Mouse (Mus musculus) gastrocnemius, postnatal 25 days (tissue): ENCODE data around the gene Lyst. TPM values are rescaled to one million over a fixed set of nuclear protein-coding genes. Genes with fewer than 3 reads are reported as not detected.
"Not testable (repeated sequence)": the region's sequence is repeated elsewhere in the genome, so short reads cannot be mapped to it uniquely, and the experiment has no call there.

Experiments
- DNase-seq: peaks from one replicate; pipeline ENCODE4 v3.0.0; 2022
- total RNA-seq, 2 experiments: library from RNA; stranded (reverse); gene quantifications; 1 replicate in 1 of 2; 2 replicates in 1 of 2; pipeline ENCODE4 v1.2.3; 2021

Lyst gene
- total RNA-seq, 2 experiments from 2014 or later: 4.1 to 5.9 TPM

DNA sequence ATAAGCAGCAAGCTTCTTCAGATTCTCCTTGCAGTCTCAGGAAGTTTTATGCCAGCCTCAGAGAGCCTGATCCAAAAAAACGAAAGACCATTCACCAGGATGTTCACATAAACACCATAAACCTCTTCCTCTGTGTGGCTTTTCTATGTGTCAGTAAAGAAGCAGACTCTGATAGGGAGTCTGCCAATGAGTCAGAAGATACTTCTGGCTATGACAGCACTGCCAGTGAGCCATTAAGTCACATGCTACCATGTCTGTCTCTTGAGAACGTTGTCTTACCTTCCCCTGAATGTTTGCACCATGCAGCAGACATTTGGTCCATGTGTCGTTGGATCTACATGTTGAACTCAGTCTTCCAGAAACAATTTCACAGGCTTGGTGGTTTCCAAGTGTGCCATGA, 47.4 kb downstream of the Lyst start:
- no peak for DNase-seq

DNA sequence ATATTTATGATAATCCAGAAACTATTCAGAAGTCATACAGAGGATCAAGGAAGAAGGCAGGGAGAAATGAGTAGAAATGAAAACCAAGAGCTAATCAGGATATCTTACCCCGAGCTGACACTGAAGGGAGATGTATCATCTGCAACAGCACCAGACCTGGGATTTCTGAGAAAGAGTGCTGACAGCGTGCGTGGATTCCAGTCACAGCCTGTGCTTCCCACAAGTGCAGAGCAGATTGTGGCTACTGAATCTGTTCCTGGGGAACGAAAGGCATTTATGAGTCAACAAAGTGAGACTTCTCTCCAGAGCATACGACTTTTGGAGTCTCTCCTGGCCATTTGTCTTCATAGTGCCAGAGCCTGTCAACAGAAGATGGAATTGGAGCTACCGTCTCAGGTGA, 47.8 kb downstream of the Lyst start:
- DNase-seq: no peak

DNA sequence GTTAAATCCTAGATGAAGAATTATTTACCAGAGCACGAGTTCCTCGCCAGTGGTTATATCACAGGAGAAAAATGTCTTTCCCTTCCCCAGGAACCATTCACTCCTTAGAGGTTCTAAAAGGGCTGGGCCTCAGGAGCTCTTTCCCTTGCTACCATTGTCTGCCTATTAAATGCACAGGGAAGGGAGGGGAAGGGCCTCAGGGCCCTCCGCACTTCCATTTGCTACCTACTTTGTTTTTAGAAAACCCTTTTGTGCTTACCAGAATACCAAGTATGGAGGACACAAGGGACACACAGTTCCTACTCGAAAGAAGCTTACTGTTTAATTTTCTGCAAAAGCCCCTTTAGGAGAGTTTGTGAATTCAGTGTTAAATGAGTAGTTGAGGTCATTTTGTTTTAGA, 48.5 kb downstream of the Lyst start:
- DNase-seq: no peak

DNA sequence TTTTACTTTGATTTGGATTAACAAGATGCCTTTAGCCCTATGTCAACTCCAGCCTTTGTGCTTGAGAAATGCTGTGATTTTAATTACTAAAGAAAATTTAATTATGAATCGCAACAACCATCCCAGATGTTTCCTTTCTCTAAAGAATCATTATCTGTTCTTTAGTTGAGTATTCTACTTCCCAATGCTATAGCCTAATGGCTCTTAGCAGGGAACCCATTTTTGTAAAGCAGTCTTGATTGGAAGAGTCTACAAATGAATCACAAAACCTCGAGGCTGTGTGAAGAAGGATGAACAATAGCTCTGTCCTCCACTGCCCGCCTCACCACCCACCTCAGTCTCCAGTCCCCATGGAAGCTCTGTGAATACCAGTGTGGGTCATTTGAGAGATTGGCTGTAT, 57.1 kb downstream of the Lyst start:
- no peak for DNase-seq

DNA sequence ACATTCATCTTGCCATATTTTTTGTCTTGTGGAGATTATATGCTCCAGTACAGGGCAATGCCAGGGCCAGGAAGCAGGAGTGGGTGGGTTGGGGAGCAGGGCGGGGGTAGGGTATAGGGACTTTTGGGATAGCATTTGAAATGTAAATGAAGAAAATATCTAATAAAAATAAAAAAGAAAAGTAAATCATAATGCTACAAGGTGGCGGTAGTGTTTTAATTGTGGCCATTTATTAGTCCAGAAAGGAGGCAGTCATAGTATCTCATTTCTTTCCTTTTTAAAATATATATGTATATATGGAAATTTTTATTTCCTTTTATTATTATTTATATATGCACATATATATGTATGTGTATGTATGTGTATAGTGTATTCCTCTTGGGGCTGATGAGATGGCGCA, 65.3 kb downstream of the Lyst start:
- DNase-seq: no peak

DNA sequence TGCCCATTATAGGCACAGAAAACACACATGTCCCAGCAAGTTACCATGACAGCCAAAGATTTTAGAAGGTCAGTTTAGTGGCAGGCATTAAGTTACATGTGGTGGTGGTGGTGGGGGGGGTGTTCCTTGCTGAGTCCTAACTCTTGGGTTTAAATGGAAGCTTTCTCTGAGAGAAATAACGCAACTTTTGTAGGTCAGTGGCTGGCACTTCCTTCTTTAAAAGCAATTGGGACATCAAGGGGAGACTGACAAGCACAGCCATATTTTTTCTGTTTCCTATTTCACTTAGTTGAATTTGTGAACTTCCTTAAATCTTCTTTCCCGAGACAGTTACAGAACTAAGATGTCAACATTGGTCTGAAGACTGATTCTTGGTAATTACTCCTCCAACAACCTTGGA, 75.9 kb downstream of the Lyst start:
- DNase-seq: not testable (repeated sequence)

DNA sequence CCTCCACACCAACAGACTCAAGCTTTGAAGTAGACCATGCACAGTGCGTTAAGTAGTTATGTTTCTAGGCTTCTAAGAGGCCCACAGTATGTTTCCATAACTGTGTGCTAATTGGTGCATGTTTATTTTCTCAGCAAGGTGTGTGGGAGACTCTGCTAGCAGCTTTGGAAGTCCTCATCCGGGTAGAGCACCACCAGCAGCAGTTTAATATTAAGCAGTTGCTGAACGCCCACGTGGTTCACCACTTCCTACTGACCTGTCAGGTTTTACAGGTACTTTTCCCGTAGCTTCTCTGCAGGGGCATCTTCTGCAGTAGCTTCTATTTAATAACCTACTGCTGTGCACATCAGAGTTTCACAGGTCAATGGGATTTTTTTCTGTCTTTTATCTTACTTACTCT, 80.5 kb downstream of the Lyst start:
- DNase-seq: no peak

DNA sequence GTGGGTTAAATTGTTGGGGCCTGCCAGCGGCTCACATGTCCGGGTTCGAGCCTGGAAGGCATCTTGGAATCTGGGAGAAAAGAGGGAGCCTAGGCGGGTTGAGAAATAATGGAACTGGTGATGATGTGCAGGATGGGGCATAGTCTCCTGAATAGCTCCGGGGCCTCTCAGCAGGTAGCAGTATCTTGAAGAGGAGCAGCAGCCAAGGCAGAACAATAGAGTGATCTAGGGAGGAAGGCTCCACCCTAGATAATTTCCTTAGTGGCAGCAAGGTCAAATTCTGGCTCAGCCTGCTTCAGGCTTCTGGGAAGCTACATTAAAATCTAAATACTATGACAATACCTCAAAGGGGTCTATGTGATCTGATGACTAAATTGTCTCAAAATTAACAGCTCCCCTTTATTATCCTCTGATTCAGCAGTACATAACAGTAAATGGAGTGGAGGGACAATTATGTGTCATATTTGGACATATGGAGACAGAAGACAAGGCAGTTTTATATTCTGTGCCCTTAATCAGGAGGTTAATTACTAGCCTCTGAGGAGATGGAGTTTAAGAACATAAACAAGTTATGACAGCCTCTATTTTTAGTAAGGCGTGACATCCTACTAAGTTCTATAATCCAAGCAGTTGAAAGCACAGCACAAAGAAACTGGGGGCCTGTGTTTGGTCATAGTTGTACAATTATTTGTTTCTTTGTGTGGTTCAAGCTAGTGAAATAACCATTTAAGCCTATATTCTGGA, 81.6 kb downstream of the Lyst start:
- no peak for DNase-seq

DNA sequence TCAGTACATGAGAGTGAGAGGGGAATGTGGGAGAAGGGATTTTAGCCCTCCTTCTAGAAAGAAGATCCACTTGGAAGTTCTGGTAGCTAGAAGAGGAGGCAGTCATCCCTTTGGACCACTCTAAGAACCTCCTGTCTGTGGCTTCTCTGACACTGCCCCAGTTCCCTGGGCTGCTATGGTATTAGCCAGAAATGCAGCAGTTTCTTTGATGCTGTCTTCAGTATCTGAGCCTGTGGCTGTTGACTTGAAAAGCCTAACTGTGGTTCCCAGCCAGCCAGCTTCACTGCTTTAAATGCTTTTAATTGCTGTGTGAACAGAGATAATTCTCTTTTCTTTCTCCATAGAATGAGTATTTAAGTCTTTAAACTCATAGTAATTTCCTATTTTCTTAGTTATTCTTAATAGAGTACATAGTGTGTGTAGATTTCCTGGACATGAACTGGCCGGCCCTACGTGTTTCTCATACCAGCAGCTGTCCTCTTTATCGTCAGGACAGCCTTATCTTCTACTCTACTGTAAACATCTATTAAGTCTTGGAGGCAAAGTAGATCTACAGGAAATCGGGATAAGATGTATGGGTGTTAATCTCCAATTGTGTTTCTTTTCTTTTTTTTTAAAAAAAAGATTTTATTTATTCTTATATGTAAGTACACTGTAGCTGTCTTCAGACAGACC, 84.6 kb downstream of the Lyst start:
- DNase-seq: no peak

DNA sequence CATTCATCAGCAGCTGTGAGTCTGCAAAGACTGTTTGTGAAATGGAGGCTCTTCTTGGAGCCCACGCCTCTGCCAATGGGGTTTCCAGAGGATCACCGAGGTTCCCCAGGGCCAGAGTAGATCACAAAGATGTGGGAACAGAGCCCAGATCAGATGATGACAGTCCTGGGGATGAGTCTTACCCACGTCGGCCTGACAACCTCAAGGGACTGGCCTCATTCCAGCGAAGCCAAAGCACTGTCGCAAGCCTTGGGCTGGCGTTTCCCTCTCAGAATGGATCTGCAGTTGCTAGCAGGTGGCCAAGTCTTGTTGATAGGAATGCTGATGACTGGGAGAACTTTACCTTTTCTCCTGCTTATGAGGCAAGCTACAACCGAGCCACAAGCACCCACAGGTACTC, 87.7 kb downstream of the Lyst start:
- no peak for DNase-seq

DNA sequence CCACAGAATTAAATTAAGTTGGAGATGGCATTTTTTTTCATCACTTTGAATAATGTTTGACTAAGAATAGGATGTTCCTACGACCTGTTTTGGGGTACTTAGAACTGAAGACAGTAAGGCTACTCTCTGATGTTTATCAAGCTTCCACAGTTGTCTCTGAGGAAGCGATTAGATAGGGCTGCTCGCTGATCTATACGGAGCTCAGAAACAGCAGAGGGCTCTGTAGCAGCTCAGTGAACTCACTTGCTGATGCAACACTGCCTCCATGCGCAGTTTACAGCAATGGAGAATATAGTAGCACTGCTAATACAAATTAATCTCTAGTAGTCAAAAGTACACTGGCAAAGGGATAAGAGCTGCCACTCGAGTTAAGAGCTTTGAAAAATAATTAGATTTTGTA, 91.4 kb downstream of the Lyst start:
- no peak for DNase-seq

DNA sequence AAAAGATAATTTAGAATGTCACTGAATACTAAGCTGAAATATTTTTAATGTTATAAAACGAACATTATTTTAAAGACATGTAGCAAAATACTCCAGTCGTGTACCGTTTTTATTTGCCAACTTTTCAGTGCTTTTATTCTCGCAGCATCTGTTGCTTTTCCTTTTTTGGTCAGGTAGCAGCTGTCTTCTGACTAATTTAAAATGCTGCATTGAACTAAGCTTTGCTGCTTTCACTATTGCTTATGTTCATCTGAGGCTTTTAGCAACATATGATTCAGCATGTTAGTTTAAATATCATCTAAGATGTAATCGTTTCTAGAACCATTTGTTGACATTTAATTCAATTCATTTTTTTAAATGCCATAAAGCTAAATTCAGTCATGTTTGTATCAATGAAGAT, 113.3 kb downstream of the Lyst start:
- no peak for DNase-seq

DNA sequence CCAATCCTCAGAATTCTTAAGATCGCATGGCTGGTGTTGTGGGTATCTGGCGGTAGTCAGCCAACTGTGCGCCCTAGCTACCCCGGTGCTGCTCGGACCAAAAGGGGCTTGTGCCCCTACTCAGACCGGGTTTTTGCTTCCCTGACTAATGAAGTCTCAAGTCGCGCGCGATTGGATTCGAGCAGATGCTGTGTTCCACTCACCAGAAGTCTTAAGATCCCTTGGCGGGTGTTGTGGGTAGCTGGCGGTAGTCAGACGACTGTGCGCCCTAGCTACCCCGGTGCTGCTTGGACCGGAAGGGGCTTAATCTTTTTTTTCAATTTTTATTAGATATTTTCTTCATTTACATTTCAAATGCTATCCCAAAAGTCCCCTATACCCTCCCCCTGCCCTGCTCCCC, 131.2 kb downstream of the Lyst start:
- not testable (repeated sequence) for DNase-seq

DNA sequence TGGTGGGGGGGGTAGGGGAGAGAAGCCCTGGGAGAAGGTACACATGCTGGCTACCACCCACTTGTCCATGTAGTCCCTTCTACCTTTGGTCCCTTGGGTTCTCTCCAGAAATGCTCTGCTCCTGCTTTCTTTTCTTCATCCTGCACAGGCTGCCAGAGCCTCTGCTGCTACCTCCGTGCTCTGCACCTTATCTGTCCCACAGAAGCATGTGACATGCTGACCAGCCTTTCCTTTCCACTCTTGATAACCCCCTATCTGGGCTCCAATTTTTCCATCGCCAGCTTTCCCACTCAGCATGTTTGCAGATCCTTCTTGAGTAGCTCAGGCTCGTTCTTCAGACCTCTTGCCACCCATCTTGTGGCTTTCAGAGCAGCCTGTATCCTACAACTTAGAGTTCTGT, 133.1 kb downstream of the Lyst start:
- no peak for DNase-seq

DNA sequence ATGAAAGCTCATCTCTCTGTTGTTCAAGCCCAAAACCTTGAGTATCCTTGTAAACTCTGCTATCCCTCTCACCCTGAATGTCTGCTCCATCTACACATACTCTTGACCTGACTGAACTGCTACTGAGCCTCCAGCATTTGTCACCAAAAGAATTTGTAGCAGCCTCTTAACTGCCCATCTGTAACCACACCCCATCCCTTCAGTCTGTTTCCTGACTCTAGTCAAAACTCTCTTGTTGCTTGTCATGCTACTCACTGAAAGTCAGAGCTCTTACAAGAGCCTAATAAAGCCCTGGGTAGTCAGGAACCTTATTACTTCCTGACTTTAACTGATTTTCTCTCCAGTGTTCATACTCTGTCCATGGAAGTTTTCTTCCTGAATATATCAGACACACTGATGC, 133.6 kb downstream of the Lyst start:
- DNase-seq: no peak

DNA sequence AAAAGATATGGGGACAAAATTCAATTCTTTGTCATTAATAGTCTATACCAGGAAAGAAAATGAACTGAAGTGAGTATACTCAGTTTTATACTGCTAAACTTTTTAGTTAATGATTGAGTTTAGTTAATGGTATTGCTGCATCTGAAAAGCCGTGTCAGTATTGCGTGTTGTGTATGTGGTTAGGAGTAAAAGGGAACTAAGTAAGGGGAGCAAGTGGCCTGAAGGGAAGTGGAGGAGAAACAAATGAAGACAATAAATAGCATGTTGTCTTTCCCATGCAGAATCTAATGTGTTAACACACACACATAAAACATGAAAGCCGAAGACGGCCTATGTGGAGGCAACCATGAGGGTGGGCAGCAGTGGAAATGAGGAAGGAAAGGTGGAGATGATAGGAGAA, 149.0 kb downstream of the Lyst start:
- no peak for DNase-seq

DNA sequence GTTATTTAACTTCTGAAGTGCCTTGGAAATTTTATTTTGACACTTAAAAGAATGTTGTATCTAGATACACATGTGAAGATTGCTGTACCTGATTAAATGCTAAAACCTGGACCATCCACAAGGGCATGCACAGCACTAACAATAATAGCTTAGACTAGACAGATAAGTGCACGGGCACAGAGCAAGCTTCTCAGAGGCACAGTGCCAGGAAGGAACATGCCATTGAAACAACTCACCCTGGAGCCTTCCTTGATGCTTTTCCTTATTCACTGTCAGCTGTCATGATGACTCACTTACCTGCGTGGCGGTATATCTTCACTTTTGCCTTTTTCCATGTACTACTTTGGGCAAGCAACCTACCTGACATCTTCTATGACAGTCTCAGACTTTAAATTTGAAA, 155.7 kb downstream of the Lyst start:
- no peak for DNase-seq

DNA sequence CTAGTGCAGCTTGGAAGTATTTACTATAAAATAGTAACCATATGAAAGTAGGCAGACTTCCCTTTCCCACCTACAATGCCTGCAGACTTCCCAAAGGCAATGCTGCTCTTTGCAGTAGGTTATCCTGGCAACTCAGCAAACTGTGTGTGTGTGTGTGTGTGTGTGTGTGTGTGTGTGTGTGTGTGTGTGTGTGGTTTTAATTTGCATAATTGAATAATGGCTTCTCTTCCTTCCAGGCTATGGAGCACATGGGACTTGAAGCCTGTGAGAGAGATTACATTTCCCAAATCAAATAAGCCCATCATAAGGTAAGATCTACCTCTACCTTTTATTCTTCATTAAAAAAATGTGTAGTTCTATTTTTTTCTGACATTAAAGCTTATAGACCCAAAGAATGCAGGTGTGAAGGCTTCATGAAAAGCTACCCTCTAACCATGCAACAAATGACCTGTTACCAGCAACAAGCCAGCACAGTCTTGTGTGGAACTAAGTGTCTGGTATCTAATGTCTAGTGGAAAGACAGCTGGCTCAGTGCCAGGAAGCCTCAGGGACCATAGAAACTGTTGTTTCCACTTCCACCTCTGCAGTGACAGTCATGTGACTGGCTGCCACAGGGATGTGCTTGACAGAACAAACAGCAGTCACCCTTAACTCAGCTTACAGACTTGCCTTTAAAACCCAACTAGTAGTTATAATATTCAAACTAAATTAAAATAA, 185.7 kb downstream of the Lyst start:
- no peak for DNase-seq

DNA sequence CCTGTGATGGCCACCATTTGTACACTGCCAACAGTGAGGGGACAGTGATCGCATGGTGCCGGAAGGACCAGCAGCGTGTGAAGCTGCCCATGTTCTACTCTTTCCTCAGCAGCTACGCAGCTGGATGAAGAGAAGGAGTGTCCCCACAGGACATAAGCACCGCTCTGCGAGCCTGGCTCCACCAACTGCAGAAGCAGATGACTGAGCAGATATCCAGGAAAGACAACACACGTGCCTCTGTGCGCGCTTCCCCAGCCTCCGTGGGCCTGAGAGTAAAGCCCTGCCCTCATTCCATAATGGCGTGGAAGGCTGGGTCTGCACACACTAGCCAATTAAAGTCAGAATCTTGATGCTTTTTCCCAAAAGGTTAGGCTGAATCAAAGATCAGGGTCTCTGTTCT, 186.9 kb downstream of the Lyst start:
- DNase-seq: no peak

DNA sequence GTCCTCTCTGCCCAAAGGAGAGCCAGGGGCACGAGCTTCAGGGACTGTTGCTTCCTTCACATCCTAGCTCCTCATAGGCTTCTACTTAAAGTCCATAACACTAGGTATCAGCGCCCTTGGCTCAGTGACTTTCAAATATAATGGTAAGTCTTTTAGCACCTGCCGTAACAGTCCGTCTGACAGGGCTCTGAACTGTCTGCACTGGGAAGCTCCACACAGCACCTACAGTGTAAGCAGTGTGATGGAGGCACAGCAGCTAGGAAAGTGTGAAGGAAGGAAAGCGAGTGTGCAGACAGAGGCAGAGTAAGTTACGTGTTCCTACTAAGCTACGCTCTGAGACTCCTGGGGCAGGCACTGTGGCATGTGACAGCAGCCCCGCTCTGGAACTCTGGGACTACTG, 187.5 kb downstream of the Lyst start:
- no peak for DNase-seq

DNA sequence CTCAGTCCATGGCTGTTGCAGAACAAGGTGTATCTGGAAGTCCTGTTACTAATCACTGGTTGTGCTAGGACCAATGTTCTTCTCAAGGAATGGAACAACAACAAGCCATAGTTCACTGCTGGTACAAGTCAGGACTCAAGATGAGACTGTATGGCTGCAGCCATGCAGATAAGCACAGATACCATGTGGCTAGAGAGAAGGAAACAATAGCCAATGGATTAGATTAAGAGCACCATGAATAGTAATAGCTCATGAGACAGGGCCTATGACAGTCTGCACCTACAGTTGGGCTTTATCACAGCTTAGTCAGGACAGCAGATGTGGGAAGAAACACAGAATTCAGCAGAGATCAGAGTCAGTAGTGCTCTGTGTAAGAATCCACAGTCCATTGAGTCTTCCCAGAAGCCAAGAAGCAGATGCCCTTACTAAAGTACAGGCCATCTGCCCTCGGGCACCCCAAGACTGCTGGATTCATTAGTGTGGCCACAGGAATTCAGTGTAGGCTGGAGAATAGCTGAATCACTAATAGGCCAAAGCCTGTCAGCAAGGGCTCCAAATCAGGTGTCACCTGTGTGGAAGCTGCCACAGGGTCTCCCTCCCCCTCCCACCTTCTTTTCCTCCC, 188.8 kb downstream of the Lyst start:
- no peak for DNase-seq

DNA sequence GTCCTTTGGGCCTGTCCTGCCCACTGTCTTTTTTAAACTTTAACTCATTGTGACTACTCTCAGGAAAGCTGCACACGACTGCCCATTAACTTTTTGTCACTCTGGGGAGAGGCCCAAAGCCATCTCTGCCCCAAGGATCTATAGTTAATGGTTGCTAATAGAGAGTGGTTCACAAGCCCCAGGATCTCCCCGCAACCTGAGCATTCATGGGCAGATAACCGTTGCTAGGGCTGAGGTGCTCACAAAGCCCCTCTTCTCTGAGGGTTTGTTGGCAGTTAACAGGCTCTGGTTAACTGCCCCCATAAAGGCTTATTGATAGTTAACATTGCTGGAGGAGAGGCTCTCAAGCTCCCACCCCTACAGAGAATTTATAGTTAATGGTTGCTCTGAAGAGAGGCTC, 190.1 kb downstream of the Lyst start:
- DNase-seq: no peak

DNA sequence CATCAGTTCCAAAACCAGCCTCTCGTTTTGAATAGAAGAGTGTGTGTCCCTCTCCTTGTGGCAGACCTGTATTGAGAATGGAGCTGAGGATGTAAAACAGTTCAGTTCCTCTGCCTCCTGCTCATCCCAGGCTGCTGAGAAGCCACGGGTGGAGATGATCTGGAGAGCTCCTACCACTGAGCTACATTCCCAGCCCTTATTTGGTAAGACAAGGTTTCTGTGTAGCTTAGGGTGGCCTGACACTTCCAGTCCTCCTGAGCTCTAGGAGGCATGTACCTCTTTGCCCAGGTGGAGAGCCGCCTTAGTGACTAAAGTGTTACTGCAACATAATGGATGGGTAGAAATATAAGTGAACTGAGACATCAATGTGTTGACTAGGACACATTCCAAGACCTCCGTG, 190.8 kb downstream of the Lyst start:
- DNase-seq: no peak
